8 mouse cellular contexts compared by ENCODE assay signal in genomic region chr10:17331607-17332008, GRCm38 (mm10).
DNase-seq lines count a peak whose midpoint lies in the region; ATAC-seq and TF ChIP-seq lines count a peak whose summit lies in the region.

No protein-coding gene starts in this region.

- H3K4me1 ChIP-seq in embryonic facial prominence, embryonic 14.5 days (ENCODE audit: control insufficient read depth, insufficient read depth, low read length), result peaks cover 24% of the 10 kb centered on the region
- H3K4me1 ChIP-seq in hindbrain, embryonic 15.5 days (replicated peaks), result peaks cover 32% of the 10 kb centered on the region
- H3K4me1 ChIP-seq in liver, postnatal 0 days (ENCODE audit: insufficient read depth), result peaks cover 9% of the 10 kb centered on the region

- ATAC-seq in embryonic facial prominence, embryonic 14.5 days (ENCODE audit: low read depth), result peak; percentile 34; the same call in 1 of the 2 replicates
- peak; percentile 86 for ATAC-seq in hindbrain, embryonic 15.5 days (ENCODE audit: low FRiP score, low read depth)
- no peak for ATAC-seq in liver, postnatal 0 days
- no peak for ATAC-seq in CD4-positive, CD25-positive, alpha-beta regulatory T cell, adult 4 months

- TF ChIP-seq EP300 in liver, postnatal 0 days (IDR thresholded peaks at IDR 0.05; ENCODE audit: low read depth), result no peak

- no peaks in the 10 kb centered on the region for H3K27me3 ChIP-seq in embryonic facial prominence, embryonic 14.5 days (replicated peaks; ENCODE audit: control insufficient read depth, insufficient read depth, low read length)
- no peaks in the 10 kb centered on the region for H3K27me3 ChIP-seq in hindbrain, embryonic 15.5 days
- H3K27me3 ChIP-seq in liver, postnatal 0 days (ENCODE audit: insufficient read depth, low read length), result no peaks in the 10 kb centered on the region

- H3K4me2 ChIP-seq in embryonic facial prominence, embryonic 14.5 days (ENCODE audit: low read depth, low read length), result peak overlapping the region; percentile 57
- peak overlapping the region; percentile 57 for H3K4me2 ChIP-seq in hindbrain, embryonic 15.5 days
- H3K4me2 ChIP-seq in liver, postnatal 0 days (ENCODE audit: low read depth, low read length), result peak overlapping the region; percentile 74

- DNase-seq in adrenal gland, adult (ENCODE audit: inconsistent age in 2 of 2, low spot score in 1 of 2), result peak; percentile 21 to 76
- no peak for DNase-seq in adrenal gland, adult 18-20 months (ENCODE audit: low spot score in 2 of 2)
- peak; percentile 18 for DNase-seq in adrenal gland, postnatal 25 days
- peak; percentile 42 for DNase-seq in embryonic facial prominence, embryonic 14.5 days (ENCODE audit: low spot score)
- no peak for DNase-seq in liver, postnatal 0 days
- peak; percentile 12 to 37 for DNase-seq in right cerebral cortex, postnatal 36 days (ENCODE audit: low spot score in 2 of 2)

- peak overlapping the region; percentile 33 for H3K4me3 ChIP-seq in embryonic facial prominence, embryonic 14.5 days (ENCODE audit: low read depth, low read length)
- H3K4me3 ChIP-seq in hindbrain, embryonic 15.5 days, result peak overlapping the region; percentile 36
- H3K4me3 ChIP-seq in liver, postnatal 0 days (ENCODE audit: low read depth, low read length), result peak overlapping the region; percentile 41

- no peaks in the 10 kb centered on the region for H3K9me3 ChIP-seq in embryonic facial prominence, embryonic 14.5 days (ENCODE audit: control insufficient read depth, low read length)
- no peaks in the 10 kb centered on the region for H3K9me3 ChIP-seq in hindbrain, embryonic 15.5 days
- H3K9me3 ChIP-seq in liver, postnatal 0 days (ENCODE audit: low read length), result no peaks in the 10 kb centered on the region

- H3K36me3 ChIP-seq in embryonic facial prominence, embryonic 14.5 days (ENCODE audit: control insufficient read depth, insufficient read depth, low read length), result no peaks in the 10 kb centered on the region
- H3K36me3 ChIP-seq in hindbrain, embryonic 15.5 days, result no peaks in the 10 kb centered on the region
- H3K36me3 ChIP-seq in liver, postnatal 0 days (replicated peaks; ENCODE audit: insufficient read depth, low read length), result no peaks in the 10 kb centered on the region

- peak overlapping the region; percentile 52 for H3K9ac ChIP-seq in embryonic facial prominence, embryonic 14.5 days (ENCODE audit: low read depth, low read length)
- peak overlapping the region; percentile 55 for H3K9ac ChIP-seq in hindbrain, embryonic 15.5 days
- H3K9ac ChIP-seq in liver, postnatal 0 days (replicated peaks), result peak overlapping the region; percentile 44; the same call in 1 of the 2 replicates

- no peak for TF ChIP-seq CTCF in liver, postnatal 0 days (IDR thresholded peaks at IDR 0.05; ENCODE audit: low read depth)

- WGBS in embryonic facial prominence, embryonic 14.5 days, result 8% methylated on average over 7 of the region's 7 CpGs
- 2% methylated on average over 7 of the region's 7 CpGs for WGBS in hindbrain, embryonic 15.5 days
- WGBS in liver, postnatal 0 days (ENCODE audit: insufficient replicate concordance), result 5% methylated on average over 7 of the region's 7 CpGs

- peak overlapping the region; percentile 23; the same call in 1 of the 2 replicates for H3K27ac ChIP-seq in embryonic facial prominence, embryonic 14.5 days (replicated peaks; ENCODE audit: low read depth, low read length)
- peak overlapping the region; percentile 79 for H3K27ac ChIP-seq in hindbrain, embryonic 15.5 days (replicated peaks)
- H3K27ac ChIP-seq in liver, postnatal 0 days (ENCODE audit: low read depth), result no peak overlapping the region

Comparison
In these comparisons a context has a peak if more than half of its experiments do, and no peak if none do; other contexts are left out.
1. DNase-seq: peak in adrenal gland, adult (2 of 2), adrenal gland, postnatal 25 days (single experiment), embryonic facial prominence, embryonic 14.5 days (single experiment) and right cerebral cortex, postnatal 36 days (2 of 2); none in adrenal gland, adult 18-20 months (0 of 2) and liver, postnatal 0 days (single experiment).
2. ATAC-seq: peak in embryonic facial prominence, embryonic 14.5 days (single experiment) and hindbrain, embryonic 15.5 days (single experiment); none in liver, postnatal 0 days (single experiment) and CD4-positive, CD25-positive, alpha-beta regulatory T cell, adult 4 months (single experiment).
3. Peak in every context shown above with its lines, with median percentiles within 50 percentile points of each other: H3K4me2 ChIP-seq, H3K4me3 ChIP-seq and H3K9ac ChIP-seq.